Mouse (Mus musculus) embryonic fibroblast, embryonic 13.5 days (primary cell): ENCODE data around the gene Akap8. TPM values are rescaled to one million over a fixed set of nuclear protein-coding genes. Genes with fewer than 3 reads are reported as not detected.

Experiments
- H3K27ac ChIP-seq: 2 replicates; pipeline ENCODE4 v1.5.1; 2012; ENCODE audit warnings: low read length, control low read depth, inconsistent platforms; ENCODE audit not compliant: insufficient read depth
- H3K4me1 ChIP-seq: 2 replicates; pipeline ENCODE4 v1.6.1; 2011; ENCODE audit warnings: low read length; ENCODE audit not compliant: control insufficient read depth, insufficient read depth
- H3K4me3 ChIP-seq: 2 replicates; pipeline ENCODE4 v1.5.1; 2011; ENCODE audit warnings: mild to moderate bottlenecking, control low read depth, low read length; ENCODE audit not compliant: insufficient read depth
- CTCF ChIP-seq: IDR thresholded peaks from 2 replicates; pipeline ENCODE4 v1.5.1; 2011; ENCODE audit warnings: mild to moderate bottlenecking, control low read depth, low read length, moderate library complexity, borderline replicate concordance; ENCODE audit not compliant: insufficient read depth
- POLR2A ChIP-seq: IDR thresholded peaks from 2 replicates; pipeline ENCODE4 v1.6.1; 2011; ENCODE audit warnings: low read depth, mild to moderate bottlenecking, control low read depth, low read length, moderate library complexity
- polyA plus RNA-seq: library from polyadenylated mRNA; stranded (reverse); fragments of >200 nt; gene quantifications from 2 replicates; pipeline ENCODE4 v1.2.4, GENCODE M21; 2011; ENCODE audit warnings: low read depth; ENCODE audit not compliant: missing spikeins, insufficient read length

Gene Akap8
- polyA plus RNA-seq, 1 experiment, result 61.9 TPM

- Histone ChIP-seq H3K27ac (no peak overlapping the region), H3K4me1 (peaks cover 5% of the 10 kb centered on the region; the same call in 1 of the 2 replicates), H3K4me3 (no peak overlapping the region)
- no peak for TF ChIP-seq CTCF
- TF ChIP-seq POLR2A, result no peak
Observed at GRCm38 (mm10) chr17:32269151-32269550, 51.9 kb downstream of the Akap8 start.

- TF ChIP-seq CTCF, result no peak
- TF ChIP-seq POLR2A, result no peak
- H3K4me3 ChIP-seq, result no peak overlapping the region
Observed at GRCm38 (mm10) chr17:32268540-32268960, 52.5 kb downstream of the Akap8 start.

GRCm38 (mm10) chr17:32268096-32268495 lies 52.9 kb downstream of the Akap8 start:
- H3K4me3 ChIP-seq, result no peak overlapping the region
- no peak overlapping the region for H3K27ac ChIP-seq
- TF ChIP-seq POLR2A (no peak), CTCF (no peak)
- peaks cover 5% of the 10 kb centered on the region; the same call in 1 of the 2 replicates for H3K4me1 ChIP-seq

More at GRCm38 (mm10) chr17:32268540-32268960, 52.5 kb downstream of the Akap8 start:
- peaks cover 5% of the 10 kb centered on the region; the same call in 1 of the 2 replicates for H3K4me1 ChIP-seq
- H3K27ac ChIP-seq, result no peak overlapping the region

DNA sequence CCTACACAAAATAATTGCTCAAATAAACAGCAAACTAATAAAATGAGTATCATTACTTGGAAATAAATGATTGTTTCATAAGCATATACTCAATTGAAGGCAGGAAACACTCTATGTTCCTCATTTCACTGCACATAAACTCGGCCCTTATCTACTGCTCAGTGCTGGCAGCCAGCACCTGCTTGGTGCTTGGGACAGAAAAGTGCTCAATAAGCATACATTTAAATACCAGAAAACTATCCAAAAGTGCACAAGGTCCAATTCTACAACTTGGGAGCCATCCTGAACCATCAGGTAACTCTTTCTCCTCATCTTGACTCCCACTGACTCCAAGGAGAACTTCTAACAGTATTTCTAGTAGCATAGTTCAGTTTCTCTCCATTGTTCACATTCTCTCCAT lies 53.4 kb downstream of the Akap8 start:
- no peak overlapping the region for H3K4me3 ChIP-seq
- peaks cover 5% of the 10 kb centered on the region; the same call in 1 of the 2 replicates for H3K4me1 ChIP-seq
- H3K27ac ChIP-seq, result no peak overlapping the region
- no peak for TF ChIP-seq POLR2A
- no peak for TF ChIP-seq CTCF

DNA sequence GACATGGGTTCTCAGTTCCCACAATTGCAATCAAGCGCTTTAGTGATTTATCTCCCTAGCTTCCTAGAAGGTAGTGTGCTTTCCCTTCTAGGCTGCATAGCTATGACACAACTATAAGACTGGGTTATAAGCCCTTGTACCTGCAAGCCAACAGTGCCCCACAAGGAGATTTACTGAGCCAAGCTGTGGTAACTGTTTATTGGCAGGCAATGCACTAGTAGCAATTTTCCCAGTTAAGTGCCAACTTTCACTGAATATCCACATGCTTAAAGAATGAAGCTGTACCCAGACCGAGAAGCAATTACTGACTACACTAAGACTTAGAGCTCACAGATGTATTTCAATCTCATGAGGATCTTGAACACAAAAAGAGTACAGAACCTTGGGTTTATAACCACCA lies 57.4 kb downstream of the Akap8 start:
- H3K27ac ChIP-seq, result no peak overlapping the region
- TF ChIP-seq CTCF, result no peak
- no peak for TF ChIP-seq POLR2A
- H3K4me1 ChIP-seq, result peaks cover 3% of the 10 kb centered on the region; the same call in 1 of the 2 replicates
- no peak overlapping the region for H3K4me3 ChIP-seq

DNA sequence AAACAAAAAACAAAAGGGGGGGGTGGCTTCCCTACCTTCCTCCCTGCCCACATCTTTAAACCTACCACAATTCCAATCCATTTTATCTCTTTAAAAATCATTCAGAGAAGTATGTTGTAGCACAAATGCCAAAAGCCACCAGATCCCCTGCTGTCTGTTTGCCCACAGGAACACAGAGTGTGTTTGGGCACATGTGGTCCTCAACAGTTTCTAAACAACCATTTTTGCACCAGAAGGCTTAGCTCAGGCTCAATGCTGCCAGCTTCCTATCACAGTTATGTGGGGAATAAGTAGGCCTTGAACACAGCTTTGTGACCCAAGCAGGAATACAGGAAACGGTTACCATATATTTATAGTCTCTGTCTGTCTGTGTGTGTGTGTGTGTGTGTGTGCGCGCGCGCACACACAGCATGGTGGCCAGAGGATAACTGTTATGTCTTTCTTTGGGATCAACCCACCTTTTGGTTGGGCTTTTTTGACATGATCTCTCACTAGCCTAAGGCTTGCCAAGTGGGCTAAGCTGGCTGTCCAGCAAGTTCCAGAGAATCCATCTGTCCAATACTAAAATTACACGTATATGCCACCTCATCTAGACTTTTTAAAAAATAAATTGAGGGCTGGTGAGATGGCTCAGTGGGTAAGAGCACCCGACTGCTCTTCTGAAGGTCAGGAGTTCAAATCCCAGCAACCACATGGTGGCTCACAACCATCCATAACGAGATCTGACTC lies 58.0 kb downstream of the Akap8 start:
- no peak overlapping the region for H3K4me3 ChIP-seq
- TF ChIP-seq POLR2A (no peak), CTCF (no peak)
- H3K27ac ChIP-seq, result no peak overlapping the region
- peaks cover 3% of the 10 kb centered on the region; the same call in 1 of the 2 replicates for H3K4me1 ChIP-seq

GRCm38 (mm10) chr17:32258869-32259268 lies 62.2 kb downstream of the Akap8 start:
- TF ChIP-seq POLR2A, result no peak
- no peak for TF ChIP-seq CTCF
- H3K4me3 ChIP-seq, result no peak overlapping the region
- no peak overlapping the region for H3K27ac ChIP-seq
- no peaks in the 10 kb centered on the region for H3K4me1 ChIP-seq

- TF ChIP-seq CTCF (no peak), POLR2A (no peak)
- H3K4me3 ChIP-seq, result no peak overlapping the region
- no peak overlapping the region for H3K27ac ChIP-seq
- no peaks in the 10 kb centered on the region; the same call in 1 of the 2 replicates for H3K4me1 ChIP-seq
Observed at GRCm38 (mm10) chr17:32257944-32258343, 63.1 kb downstream of the Akap8 start.

DNA sequence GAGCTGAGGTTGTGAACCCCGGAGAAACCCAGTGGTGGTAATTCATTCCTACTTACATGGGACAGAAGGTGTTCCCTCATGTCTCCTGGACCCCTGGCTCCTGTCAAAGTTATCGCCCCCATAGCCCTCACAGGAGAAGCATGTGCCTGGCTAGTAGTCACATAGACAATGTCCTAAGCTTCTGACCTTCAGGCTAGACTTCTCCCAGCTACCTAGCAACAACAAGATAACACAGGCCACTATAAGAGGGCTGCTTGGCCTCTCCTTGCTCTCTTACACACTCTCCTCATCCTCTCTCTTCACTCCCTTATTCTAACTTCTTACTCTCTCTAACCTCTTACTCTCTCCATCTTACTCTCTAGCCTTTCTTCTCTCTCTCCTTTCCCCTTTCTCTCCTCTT lies 63.6 kb downstream of the Akap8 start:
- H3K27ac ChIP-seq, result no peak overlapping the region
- no peak overlapping the region for H3K4me3 ChIP-seq
- TF ChIP-seq CTCF (no peak), POLR2A (no peak)
- no peaks in the 10 kb centered on the region; the same call in 1 of the 2 replicates for H3K4me1 ChIP-seq

DNA sequence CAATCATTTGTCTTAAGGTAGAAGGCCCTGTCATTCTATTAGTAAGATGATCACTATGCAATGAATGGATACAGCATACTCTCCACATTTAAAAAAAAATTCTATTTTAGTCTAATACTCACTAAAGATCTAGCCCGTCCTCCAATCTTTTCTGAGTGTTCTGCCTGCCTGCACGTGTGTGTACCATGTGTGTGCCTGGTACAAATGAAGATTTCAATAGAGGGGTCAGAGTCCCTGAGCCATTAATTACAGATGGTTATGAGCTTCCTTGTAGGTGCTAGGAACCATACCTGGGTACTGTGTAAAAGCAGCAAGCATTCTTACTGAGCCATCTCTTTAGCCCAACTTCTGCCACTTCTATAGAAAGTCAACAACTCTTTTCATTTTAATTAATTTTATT lies 64.1 kb downstream of the Akap8 start:
- no peak overlapping the region for H3K27ac ChIP-seq
- peaks cover 2% of the 10 kb centered on the region; the same call in 1 of the 2 replicates for H3K4me1 ChIP-seq
- no peak overlapping the region for H3K4me3 ChIP-seq
- TF ChIP-seq CTCF (no peak), POLR2A (no peak)

Other genes starting within 250 kb of the Akap8 start
- 18.8 and 20.8 TPM in 2 replicates for gene Notch3, start 154.4 kb downstream of the Akap8 start, polyA plus RNA-seq
- gene Ephx3, start 131.7 kb downstream of the Akap8 start, polyA plus RNA-seq, result not detected in 2 replicates
- gene Brd4, start 36.5 kb downstream of the Akap8 start, polyA plus RNA-seq, result 79.6 and 80.7 TPM in 2 replicates
- gene Akap8l, start 29.4 kb upstream of the Akap8 start, polyA plus RNA-seq, result 28.0 and 32.7 TPM in 2 replicates
- 24.4 and 26.1 TPM in 2 replicates for gene Wiz, start 68.2 kb upstream of the Akap8 start, polyA plus RNA-seq
- gene Rasal3, start 82.3 kb upstream of the Akap8 start, polyA plus RNA-seq, result not detected in 2 replicates
- not detected in 2 replicates for gene Pglyrp2, start 102.9 kb upstream of the Akap8 start, polyA plus RNA-seq
- gene Cyp4f39, start 131.5 kb upstream of the Akap8 start, polyA plus RNA-seq, result not detected in 2 replicates
- 15.1 and 15.8 TPM in 2 replicates for gene Cyp4f17, start 184.8 kb upstream of the Akap8 start, polyA plus RNA-seq
- 31.3 TPM in 2 replicates for gene Cyp4f16, start 215.3 kb upstream of the Akap8 start, polyA plus RNA-seq